Mouse (Mus musculus): Measurements from ENCODE around the gene Hs3st4. TPM values are rescaled to one million over a fixed set of nuclear protein-coding genes. Genes with fewer than 3 reads are reported as not detected.

Hs3st4 gene
- polyA plus RNA-seq, 1 experiment from 2014 or later, result 13.4 TPM

DNA sequence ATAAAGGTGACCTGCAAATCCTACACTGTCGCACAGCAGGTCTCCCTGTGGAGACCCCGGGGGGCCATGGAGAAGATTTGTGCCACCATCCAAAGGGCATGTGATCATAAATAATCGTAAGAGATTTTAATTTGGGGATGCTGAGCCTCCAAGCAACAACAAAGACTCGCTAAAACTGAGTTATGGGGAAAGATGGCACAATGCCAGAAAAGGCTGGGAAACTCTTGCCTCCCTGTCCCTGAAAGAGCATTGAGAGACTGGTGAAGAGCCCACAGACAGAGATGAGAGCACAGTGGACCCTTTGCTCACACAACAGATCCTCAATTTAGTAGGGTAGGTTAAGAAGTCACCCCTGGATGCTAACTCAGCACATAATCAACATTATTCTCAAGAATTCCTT is 377.2 kb downstream of the Hs3st4 start:
- WGBS, result 50% methylated on average over 4 of the region's 4 CpGs
- H3K4me2 ChIP-seq (replicated peaks), result no peak overlapping the region
- ATAC-seq (replicated peaks), result no peak
- no peaks in the 10 kb centered on the region for H3K27me3 ChIP-seq
- H3K27ac ChIP-seq (replicated peaks), result no peak overlapping the region
- no peaks in the 10 kb centered on the region for H3K9me3 ChIP-seq
- H3K9ac ChIP-seq (replicated peaks), result no peak overlapping the region
- H3K4me3 ChIP-seq, result no peak overlapping the region
- peaks cover 14% of the 10 kb centered on the region; the same call in 1 of the 2 replicates for H3K4me1 ChIP-seq
- H3K36me3 ChIP-seq, result no peaks in the 10 kb centered on the region

DNA sequence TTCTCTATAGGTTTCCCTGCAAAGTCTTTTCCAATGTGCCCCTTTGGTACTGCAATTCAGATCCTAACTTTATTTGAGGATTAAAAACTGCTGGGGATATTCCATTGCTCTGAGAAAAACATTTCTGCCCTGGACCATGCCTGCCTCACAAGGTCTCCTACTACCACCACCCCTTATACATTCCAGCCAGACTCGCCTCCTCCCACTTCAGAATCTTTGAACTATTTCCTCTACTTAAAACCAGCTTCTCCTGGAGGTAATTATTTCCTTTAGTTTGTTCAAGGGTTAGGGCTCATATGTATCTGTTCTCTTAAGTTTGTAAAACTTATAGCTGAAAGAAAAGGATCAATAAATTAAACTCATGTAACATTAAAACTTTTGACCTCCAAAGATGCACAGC is 389.6 kb downstream of the Hs3st4 start:
- H3K27me3 ChIP-seq, result no peaks in the 10 kb centered on the region
- H3K36me3 ChIP-seq, result no peaks in the 10 kb centered on the region
- H3K9ac ChIP-seq (replicated peaks), result no peak overlapping the region
- 78% methylated on average over 1 of the region's 1 CpGs for WGBS
- no peak overlapping the region for H3K27ac ChIP-seq (replicated peaks)
- H3K4me1 ChIP-seq, result no peaks in the 10 kb centered on the region
- ATAC-seq (replicated peaks), result no peak
- no peak overlapping the region for H3K4me2 ChIP-seq (replicated peaks)
- H3K9me3 ChIP-seq, result no peaks in the 10 kb centered on the region
- H3K4me3 ChIP-seq, result no peak overlapping the region

DNA sequence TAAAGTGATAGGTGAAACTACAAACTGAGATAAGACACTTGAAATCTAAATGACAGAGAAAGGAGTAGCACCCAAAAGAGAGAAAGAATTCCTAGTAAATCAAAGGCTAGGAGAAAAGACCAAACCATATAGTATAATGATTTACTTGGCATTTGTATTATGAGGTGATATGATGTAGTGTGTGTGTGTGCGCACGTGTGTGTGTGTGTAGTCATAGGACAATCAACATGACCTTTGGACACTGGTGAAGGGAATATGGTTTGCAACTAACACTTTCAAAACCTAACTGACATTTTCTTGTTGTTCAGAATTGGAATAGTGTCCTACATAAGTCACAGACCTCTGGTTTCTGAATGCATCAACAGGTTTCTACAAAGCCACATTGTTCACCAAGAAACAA is 390.0 kb downstream of the Hs3st4 start:
- H3K4me2 ChIP-seq (replicated peaks), result no peak overlapping the region
- H3K4me3 ChIP-seq, result no peak overlapping the region
- ATAC-seq (replicated peaks), result no peak
- H3K27ac ChIP-seq (replicated peaks), result no peak overlapping the region
- H3K4me1 ChIP-seq, result no peaks in the 10 kb centered on the region
- H3K9ac ChIP-seq (replicated peaks), result no peak overlapping the region
- no peaks in the 10 kb centered on the region for H3K27me3 ChIP-seq
- H3K9me3 ChIP-seq, result no peaks in the 10 kb centered on the region
- 93% methylated on average over 2 of the region's 2 CpGs for WGBS
- H3K36me3 ChIP-seq, result no peaks in the 10 kb centered on the region

DNA sequence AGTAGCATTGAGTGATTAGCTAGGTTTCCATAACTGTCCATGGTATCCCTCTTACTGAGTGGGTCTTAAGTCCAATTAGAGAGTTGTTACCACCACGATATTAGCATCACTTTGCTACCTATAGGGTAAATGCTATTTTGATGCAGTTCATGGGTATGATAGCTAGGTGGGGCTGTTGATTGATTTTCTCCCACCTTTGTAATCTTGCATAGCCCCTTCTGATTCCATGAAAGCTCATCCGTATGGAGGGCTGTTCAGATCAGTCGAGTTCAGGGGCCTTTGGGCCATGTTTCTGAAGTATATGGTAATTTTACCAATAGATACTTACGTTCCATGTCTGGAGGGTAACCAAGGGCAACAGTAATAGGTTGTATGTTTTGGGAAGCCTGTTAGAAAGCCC is 400.8 kb downstream of the Hs3st4 start:
- no peak for ATAC-seq (replicated peaks)

DNA sequence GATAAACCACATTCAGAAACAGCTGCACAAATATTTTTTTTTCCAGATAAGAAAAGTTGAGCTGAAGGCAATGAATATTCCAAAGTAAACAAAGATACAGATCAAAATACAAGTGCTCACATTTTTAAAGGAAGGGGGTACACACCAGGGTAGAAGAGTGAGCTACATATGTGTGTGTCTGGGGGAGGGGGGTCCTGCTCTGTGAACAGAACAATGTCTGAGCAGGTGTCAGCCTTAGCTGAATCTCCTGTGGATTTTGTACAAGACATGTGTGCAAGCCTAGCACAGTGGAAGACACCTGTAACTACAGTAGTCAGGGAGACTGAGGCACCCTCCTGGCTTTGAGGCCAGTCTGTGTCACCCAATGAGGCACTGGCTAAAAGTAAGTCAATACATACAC is 416.5 kb downstream of the Hs3st4 start:
- Histone ChIP-seq H3K9me3 (no peaks in the 10 kb centered on the region), H3K4me2 (replicated peaks) (no peak overlapping the region), H3K4me3 (no peak overlapping the region), H3K36me3 (no peaks in the 10 kb centered on the region), H3K9ac (replicated peaks) (no peak overlapping the region), H3K27ac (replicated peaks) (no peak overlapping the region), H3K4me1 (no peaks in the 10 kb centered on the region), H3K27me3 (no peaks in the 10 kb centered on the region)
- ATAC-seq (replicated peaks), result no peak

More for the DNA sequence above, 400.8 kb downstream of the Hs3st4 start:
- H3K27ac ChIP-seq (replicated peaks), result no peak overlapping the region
- no peak overlapping the region for H3K4me2 ChIP-seq (replicated peaks)
- 16% methylated on average over 4 of the region's 4 CpGs for WGBS
- H3K36me3 ChIP-seq, result no peaks in the 10 kb centered on the region
- H3K4me3 ChIP-seq, result no peak overlapping the region
- peaks cover 8% of the 10 kb centered on the region; the same call in 1 of the 2 replicates for H3K4me1 ChIP-seq
- H3K9ac ChIP-seq (replicated peaks), result no peak overlapping the region
- no peaks in the 10 kb centered on the region for H3K27me3 ChIP-seq
- no peaks in the 10 kb centered on the region for H3K9me3 ChIP-seq

GRCm38 (mm10) chr7:124426951-124427350 is 444.3 kb downstream of the Hs3st4 start:
- Histone ChIP-seq H3K4me3 (no peak overlapping the region), H3K9me3 (no peaks in the 10 kb centered on the region), H3K4me2 (replicated peaks) (no peak overlapping the region), H3K27ac (replicated peaks) (no peak overlapping the region), H3K4me1 (no peaks in the 10 kb centered on the region), H3K27me3 (no peaks in the 10 kb centered on the region), H3K9ac (replicated peaks) (no peak overlapping the region), H3K36me3 (no peaks in the 10 kb centered on the region)
- ATAC-seq (replicated peaks), result no peak

Measured in forebrain, embryonic 15.5 days (tissue).